Mouse (Mus musculus): ENCODE results near the gene Rftn1. TPM values are rescaled to one million over a fixed set of nuclear protein-coding genes. Genes with fewer than 3 reads are reported as not detected.
A peak's percentile ranks its signal among the peaks of the same experiment; 100 is the strongest.

Rftn1 gene
- polyA plus RNA-seq, 1 experiment, result 4.2 TPM

- Histone ChIP-seq H3K4me3 (ENCODE audit: insufficient read depth, low read depth, low read length) (no peak overlapping the region), H3K27ac (replicated peaks; ENCODE audit: low read depth, low read length) (no peak overlapping the region), H3K4me1 (ENCODE audit: control insufficient read depth, insufficient read depth, insufficient read length, low read length) (peaks cover 20% of the 10 kb centered on the region)
Observed at GRCm38 (mm10) chr17:50114659-50115058, 75.8 kb downstream of the Rftn1 start.

- peak overlapping the region; percentile 7; the same call in 1 of the 2 replicates for H3K27ac ChIP-seq (replicated peaks; ENCODE audit: low read depth, low read length)
- peaks cover 7% of the 10 kb centered on the region for H3K4me1 ChIP-seq (ENCODE audit: control insufficient read depth, insufficient read depth, insufficient read length, low read length)
- H3K4me3 ChIP-seq (ENCODE audit: insufficient read depth, low read depth, low read length), result no peak overlapping the region
Observed at GRCm38 (mm10) chr17:50110650-50111415, 79.6 kb downstream of the Rftn1 start.

- Histone ChIP-seq H3K4me3 (ENCODE audit: insufficient read depth, low read depth, low read length) (no peak overlapping the region), H3K4me1 (ENCODE audit: control insufficient read depth, insufficient read depth, insufficient read length, low read length) (peaks cover 7% of the 10 kb centered on the region), H3K27ac (replicated peaks; ENCODE audit: low read depth, low read length) (no peak overlapping the region)
Observed at GRCm38 (mm10) chr17:50106811-50107210, 83.7 kb downstream of the Rftn1 start.

- Histone ChIP-seq H3K4me3 (ENCODE audit: insufficient read depth, low read depth, low read length) (no peak overlapping the region), H3K4me1 (ENCODE audit: control insufficient read depth, insufficient read depth, insufficient read length, low read length) (no peaks in the 10 kb centered on the region), H3K27ac (replicated peaks; ENCODE audit: low read depth, low read length) (no peak overlapping the region)
Observed at GRCm38 (mm10) chr17:50104131-50104530, 86.3 kb downstream of the Rftn1 start.

- H3K4me1 ChIP-seq (ENCODE audit: control insufficient read depth, insufficient read depth, insufficient read length, low read length), result no peaks in the 10 kb centered on the region
- no peak overlapping the region for H3K27ac ChIP-seq (replicated peaks; ENCODE audit: low read depth, low read length)
- no peak overlapping the region for H3K4me3 ChIP-seq (ENCODE audit: insufficient read depth, low read depth, low read length)
Observed at GRCm38 (mm10) chr17:50101416-50101815, 89.1 kb downstream of the Rftn1 start.

GRCm38 (mm10) chr17:50100070-50100469, 90.4 kb downstream of the Rftn1 start:
- Histone ChIP-seq H3K4me3 (ENCODE audit: insufficient read depth, low read depth, low read length) (no peak overlapping the region), H3K27ac (replicated peaks; ENCODE audit: low read depth, low read length) (no peak overlapping the region), H3K4me1 (ENCODE audit: control insufficient read depth, insufficient read depth, insufficient read length, low read length) (no peaks in the 10 kb centered on the region)

GRCm38 (mm10) chr17:50099378-50099777, 91.1 kb downstream of the Rftn1 start:
- no peak overlapping the region for H3K4me3 ChIP-seq (ENCODE audit: insufficient read depth, low read depth, low read length)
- H3K27ac ChIP-seq (replicated peaks; ENCODE audit: low read depth, low read length), result no peak overlapping the region
- H3K4me1 ChIP-seq (ENCODE audit: control insufficient read depth, insufficient read depth, insufficient read length, low read length), result no peaks in the 10 kb centered on the region

GRCm38 (mm10) chr17:50098297-50098696, 92.2 kb downstream of the Rftn1 start:
- no peak overlapping the region for H3K27ac ChIP-seq (replicated peaks; ENCODE audit: low read depth, low read length)
- no peak overlapping the region for H3K4me3 ChIP-seq (ENCODE audit: insufficient read depth, low read depth, low read length)
- H3K4me1 ChIP-seq (ENCODE audit: control insufficient read depth, insufficient read depth, insufficient read length, low read length), result no peaks in the 10 kb centered on the region

- Histone ChIP-seq H3K27ac (replicated peaks; ENCODE audit: low read depth, low read length) (no peak overlapping the region), H3K4me1 (ENCODE audit: control insufficient read depth, insufficient read depth, insufficient read length, low read length) (peaks cover 2% of the 10 kb centered on the region; the same call in 1 of the 2 replicates), H3K4me3 (ENCODE audit: insufficient read depth, low read depth, low read length) (no peak overlapping the region)
Observed at GRCm38 (mm10) chr17:50097831-50098230, 92.6 kb downstream of the Rftn1 start.

GRCm38 (mm10) chr17:50096305-50096704, 94.2 kb downstream of the Rftn1 start:
- Histone ChIP-seq H3K27ac (replicated peaks; ENCODE audit: low read depth, low read length) (no peak overlapping the region), H3K4me3 (ENCODE audit: insufficient read depth, low read depth, low read length) (no peak overlapping the region), H3K4me1 (ENCODE audit: control insufficient read depth, insufficient read depth, insufficient read length, low read length) (peaks cover 3% of the 10 kb centered on the region; the same call in 1 of the 2 replicates)

- H3K27ac ChIP-seq (replicated peaks; ENCODE audit: low read depth, low read length), result no peak overlapping the region
- no peak overlapping the region for H3K4me3 ChIP-seq (ENCODE audit: insufficient read depth, low read depth, low read length)
- peaks cover 7% of the 10 kb centered on the region for H3K4me1 ChIP-seq (ENCODE audit: control insufficient read depth, insufficient read depth, insufficient read length, low read length)
Observed at GRCm38 (mm10) chr17:50094596-50094995, 95.9 kb downstream of the Rftn1 start.

GRCm38 (mm10) chr17:50094077-50094476, 96.4 kb downstream of the Rftn1 start:
- no peak overlapping the region for H3K27ac ChIP-seq (replicated peaks; ENCODE audit: low read depth, low read length)
- H3K4me3 ChIP-seq (ENCODE audit: insufficient read depth, low read depth, low read length), result no peak overlapping the region
- H3K4me1 ChIP-seq (ENCODE audit: control insufficient read depth, insufficient read depth, insufficient read length, low read length), result peaks cover 7% of the 10 kb centered on the region

- H3K4me1 ChIP-seq (ENCODE audit: control insufficient read depth, insufficient read depth, insufficient read length, low read length), result peaks cover 7% of the 10 kb centered on the region
- H3K27ac ChIP-seq (replicated peaks; ENCODE audit: low read depth, low read length), result no peak overlapping the region
- no peak overlapping the region for H3K4me3 ChIP-seq (ENCODE audit: insufficient read depth, low read depth, low read length)
Observed at GRCm38 (mm10) chr17:50093356-50093755, 97.1 kb downstream of the Rftn1 start.

GRCm38 (mm10) chr17:50092848-50093247, 97.6 kb downstream of the Rftn1 start:
- Histone ChIP-seq H3K27ac (replicated peaks; ENCODE audit: low read depth, low read length) (no peak overlapping the region), H3K4me1 (ENCODE audit: control insufficient read depth, insufficient read depth, insufficient read length, low read length) (peaks cover 10% of the 10 kb centered on the region), H3K4me3 (ENCODE audit: insufficient read depth, low read depth, low read length) (no peak overlapping the region)

GRCm38 (mm10) chr17:50091829-50092228, 98.6 kb downstream of the Rftn1 start:
- H3K4me1 ChIP-seq (ENCODE audit: control insufficient read depth, insufficient read depth, insufficient read length, low read length), result peaks cover 10% of the 10 kb centered on the region
- H3K27ac ChIP-seq (replicated peaks; ENCODE audit: low read depth, low read length), result peak overlapping the region; percentile 31
- no peak overlapping the region for H3K4me3 ChIP-seq (ENCODE audit: insufficient read depth, low read depth, low read length)

GRCm38 (mm10) chr17:50089725-50090124, 100.7 kb downstream of the Rftn1 start:
- Histone ChIP-seq H3K4me3 (ENCODE audit: insufficient read depth, low read depth, low read length) (no peak overlapping the region), H3K27ac (replicated peaks; ENCODE audit: low read depth, low read length) (no peak overlapping the region), H3K4me1 (ENCODE audit: control insufficient read depth, insufficient read depth, insufficient read length, low read length) (peaks cover 10% of the 10 kb centered on the region)

Data from brown adipose tissue, adult 24 weeks (tissue).